Mouse (Mus musculus): ENCODE data around the gene Lsm12.
"Not testable (repeated sequence)": the region's sequence is repeated elsewhere in the genome, so short reads cannot be mapped to it uniquely, and the experiment has no call there.

The Lsm12 gene

DNA sequence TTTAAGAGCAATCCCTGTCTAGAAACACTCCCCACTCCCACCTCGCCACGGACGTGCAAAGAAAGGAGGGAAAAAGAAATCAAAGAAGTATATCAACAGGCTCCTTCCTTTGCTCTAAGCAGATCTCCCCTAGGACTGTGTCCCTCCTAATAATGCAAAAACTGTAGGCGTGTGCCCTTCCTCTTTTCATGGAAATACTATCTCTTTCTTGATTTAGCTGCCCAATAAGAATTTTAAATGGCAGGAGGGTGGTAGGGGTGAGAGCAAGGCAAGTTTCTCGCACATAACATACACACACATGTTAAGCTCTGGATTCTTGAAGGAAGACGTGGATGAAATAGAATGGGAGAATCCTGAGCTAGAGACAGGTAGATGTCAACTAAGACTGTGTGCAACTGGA, 3.9 kb upstream of the Lsm12 start:
- in situ Hi-C loops (cut with MboI, MseI), result no loop called here

GRCm38 (mm10) chr11:102186235-102186634, 1.1 kb upstream of the Lsm12 start:
- in situ Hi-C loops (cut with MboI, MseI), result no loop called here

DNA sequence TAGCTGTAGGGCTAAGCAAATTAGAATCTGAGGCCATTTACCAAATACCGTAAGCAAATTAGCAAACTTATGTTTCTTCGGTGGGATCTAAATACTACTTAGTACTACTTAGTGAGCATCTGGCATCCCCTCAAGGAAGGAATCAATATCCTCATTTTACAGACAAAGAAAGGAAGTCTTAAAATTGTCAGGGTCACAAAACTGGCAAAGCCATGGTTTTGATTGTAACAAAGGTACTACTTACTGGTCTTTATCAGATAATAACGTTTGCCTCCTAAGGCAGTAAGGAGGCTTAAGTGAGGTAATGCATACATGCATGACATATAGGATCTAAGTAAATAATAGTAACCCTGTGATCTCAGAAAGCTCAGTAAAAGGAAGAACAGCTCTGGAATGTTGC, 581 bp upstream of the Lsm12 start:
- in situ Hi-C loops (cut with MboI, MseI), result no loop called here

DNA sequence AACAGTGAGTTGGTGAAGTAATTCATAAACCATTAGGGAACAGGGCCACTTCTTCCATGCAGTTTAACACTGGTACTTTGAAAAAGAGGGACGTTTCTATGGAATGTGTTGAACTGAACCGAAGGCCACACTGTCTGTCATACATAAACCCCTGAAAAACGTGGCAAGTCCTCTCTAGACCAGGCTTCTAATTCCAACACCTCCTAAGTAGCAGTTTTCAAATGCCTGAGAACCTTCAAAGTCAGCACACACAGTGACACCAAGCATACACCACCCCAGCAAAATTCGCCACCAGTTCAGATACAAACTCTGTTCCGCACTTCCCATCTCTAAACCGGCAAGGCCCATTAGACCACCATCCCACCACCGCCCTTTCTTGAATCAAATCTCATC, 847 bp downstream of the Lsm12 start:
- in situ Hi-C loops (cut with MboI, MseI), result no loop called here

DNA sequence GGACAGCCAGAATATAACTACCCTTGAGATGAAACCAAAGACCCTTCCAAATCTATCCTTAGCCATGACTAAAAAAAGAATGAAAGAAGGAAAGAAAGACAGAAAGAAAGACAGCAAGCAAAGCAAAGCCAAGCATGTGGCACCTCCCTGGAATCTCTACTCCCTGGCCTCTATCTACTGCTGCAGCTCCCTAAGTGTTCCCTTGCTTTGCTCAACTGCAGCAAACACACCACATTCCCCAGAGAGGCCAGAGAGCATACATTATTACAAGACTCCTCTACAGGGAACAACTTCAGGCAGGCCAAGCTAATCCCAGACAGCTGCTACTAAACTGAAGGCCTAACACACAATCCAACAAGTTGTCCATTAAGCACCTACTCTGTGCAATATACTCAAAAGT, 5.3 kb downstream of the Lsm12 start:
- in situ Hi-C loops (cut with MboI, MseI), result no loop called here

GRCm38 (mm10) chr11:102168689-102169088, 16.4 kb downstream of the Lsm12 start:
- in situ Hi-C loops (cut with MboI, MseI), result no loop called here

DNA sequence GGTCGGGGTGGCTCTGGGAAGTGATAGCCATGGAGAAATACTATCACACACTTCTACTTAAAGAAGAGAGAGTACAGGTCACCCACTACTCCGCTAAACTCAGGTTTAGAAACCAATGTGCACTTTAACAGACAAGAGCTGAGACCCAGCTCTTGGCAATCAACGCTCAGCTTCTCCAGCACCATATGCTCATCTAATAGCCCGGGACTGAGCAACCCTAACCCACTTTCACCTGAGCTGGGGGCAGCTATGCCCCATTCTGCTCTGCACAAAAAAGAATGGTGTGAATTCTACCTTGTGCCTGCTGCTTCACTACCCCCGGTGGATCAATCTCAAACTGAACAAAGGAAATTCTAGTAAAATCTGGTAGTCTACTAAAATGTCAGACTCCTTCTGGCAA, 17.6 kb downstream of the Lsm12 start:
- in situ Hi-C loops (cut with MboI, MseI), result no loop called here

DNA sequence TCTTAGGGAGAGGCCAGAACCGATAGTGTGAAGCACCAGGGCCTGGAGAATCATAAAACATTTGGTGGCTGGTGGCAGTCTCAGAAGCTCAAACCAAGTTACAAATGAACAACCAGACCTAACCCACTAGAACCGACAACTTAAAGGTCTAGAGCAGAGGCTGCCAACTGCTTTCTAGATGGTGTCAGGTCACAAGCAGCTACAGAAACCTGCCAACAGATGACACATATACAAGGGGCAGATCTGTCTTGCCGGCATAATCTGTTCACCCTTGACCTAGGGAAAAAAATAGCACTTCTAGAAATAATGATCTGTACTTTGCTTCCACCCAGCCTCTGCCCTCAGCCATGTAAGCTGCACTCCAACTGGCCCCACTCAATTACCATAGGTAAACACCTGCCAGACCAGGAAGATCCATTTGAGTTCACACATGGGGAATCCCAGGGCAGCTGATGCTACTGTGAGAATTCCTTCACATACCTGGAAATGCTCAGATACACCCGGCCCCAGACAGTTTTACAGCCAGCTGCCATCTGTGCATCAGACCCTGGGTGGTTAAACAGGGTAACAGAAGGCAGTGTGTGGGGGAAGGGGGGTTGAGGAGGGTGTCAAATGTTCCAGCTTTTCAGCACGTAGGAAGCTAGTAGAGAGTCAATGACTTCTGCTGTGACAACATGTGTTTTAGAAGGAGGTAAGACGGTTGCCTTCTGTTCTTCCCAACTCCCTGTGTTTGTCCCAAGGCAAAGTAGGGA, 18.9 kb downstream of the Lsm12 start:
- in situ Hi-C loops (cut with MboI, MseI), result no loop called here

DNA sequence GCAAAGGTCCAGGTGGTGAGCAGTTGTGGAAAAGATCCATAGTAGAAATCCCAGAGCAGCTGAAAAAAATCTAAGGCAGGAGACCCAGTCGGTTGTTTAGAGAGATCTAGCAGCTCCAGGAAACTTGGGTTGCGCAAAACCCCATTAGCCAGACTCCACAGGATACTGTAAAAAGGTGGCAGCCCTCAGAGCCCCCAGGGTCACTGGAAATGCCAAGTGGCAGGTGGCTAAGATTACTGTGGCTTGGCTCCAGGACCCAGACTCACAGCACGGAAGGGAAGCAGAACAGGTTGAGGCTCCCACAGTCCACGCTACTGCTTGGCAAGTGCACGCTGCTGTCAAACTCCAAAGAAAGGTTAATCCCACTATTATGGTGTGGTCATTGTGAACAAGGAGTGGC, 25.3 kb downstream of the Lsm12 start:
- in situ Hi-C loops (cut with MboI, MseI), result no loop called here

DNA sequence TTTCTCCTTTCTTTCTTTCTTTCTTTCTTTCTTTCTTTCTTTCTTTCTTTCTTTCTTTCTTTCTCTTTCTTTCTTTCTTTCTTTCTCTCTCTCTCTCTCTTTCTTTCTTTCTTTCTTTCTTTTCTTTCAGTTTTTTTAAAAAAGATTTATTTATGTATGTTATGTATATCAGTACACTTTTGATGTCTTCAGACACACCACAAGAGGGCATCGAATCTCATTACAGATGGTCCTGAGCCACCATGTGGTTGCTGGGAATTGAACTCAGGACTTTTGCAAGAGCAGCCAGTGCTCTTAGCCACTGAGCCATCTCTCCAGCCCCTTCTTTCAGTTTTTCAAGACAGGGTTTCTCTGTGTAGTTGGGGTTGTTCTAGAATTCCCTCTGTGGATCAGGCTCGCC, 27.1 kb downstream of the Lsm12 start:
- in situ Hi-C loops (cut with MboI, MseI), result not testable (repeated sequence)

DNA sequence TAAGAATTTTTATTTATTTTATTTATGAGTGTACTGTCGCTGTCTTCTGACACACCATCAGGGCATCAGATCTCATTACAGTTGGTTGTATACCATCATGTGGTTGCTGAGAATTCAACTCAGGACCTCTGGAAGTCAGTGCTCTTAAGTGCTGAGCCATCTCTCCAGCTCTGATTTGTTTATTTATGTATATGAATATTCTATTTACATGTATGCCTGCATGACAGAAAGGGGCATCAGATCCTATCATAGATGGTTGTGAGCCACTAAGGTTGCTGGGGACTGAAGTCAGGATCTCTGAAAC, 28.4 kb downstream of the Lsm12 start:
- in situ Hi-C loops (cut with MboI, MseI), result no loop called here

DNA sequence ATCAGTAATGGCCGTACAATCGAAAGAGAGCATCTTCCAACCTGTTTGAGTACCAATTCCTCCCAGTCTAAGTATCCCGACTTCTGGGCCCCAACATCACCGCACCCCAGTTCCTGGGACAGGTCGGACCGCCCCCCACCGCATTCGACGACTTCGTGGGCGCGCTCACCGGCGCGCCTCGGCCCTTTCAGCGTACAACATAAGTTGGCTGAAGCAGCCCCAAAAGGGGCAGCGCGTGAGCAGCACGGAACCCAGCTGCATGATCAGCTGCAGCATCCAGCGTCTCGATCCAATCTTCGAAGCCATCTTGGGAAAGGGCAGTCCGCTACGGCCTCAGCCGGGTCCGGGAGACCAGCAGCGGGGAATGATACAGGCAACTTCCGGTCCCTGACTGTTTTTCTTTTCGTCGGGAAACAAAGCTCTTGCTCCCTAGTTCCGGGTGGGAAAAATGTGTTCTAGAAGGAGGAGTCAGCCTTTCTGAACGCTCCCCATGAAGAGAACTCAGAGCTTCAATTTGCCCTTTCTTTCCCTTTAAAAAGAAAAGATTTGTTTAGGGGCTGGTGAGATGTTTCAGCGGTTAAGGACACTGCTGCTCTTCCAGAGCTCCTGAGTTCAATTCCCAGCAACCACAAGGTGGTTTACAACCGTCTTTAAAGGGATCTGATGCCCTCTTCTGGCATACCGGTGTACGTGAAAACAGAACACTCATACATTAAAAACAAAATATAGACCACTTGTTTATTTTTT, 28.9 kb downstream of the Lsm12 start, which contains the start of gene Tmem101:
TSS of gene Tmem101 (minus strand) at position 366 of the 747 bp plus-strand sequence.
- in situ Hi-C loops (cut with MboI, MseI), result no loop called here

GRCm38 (mm10) chr11:102147213-102147989, 37.7 kb downstream of the Lsm12 start:
- in situ Hi-C loops (cut with MboI, MseI), result no loop called here

DNA sequence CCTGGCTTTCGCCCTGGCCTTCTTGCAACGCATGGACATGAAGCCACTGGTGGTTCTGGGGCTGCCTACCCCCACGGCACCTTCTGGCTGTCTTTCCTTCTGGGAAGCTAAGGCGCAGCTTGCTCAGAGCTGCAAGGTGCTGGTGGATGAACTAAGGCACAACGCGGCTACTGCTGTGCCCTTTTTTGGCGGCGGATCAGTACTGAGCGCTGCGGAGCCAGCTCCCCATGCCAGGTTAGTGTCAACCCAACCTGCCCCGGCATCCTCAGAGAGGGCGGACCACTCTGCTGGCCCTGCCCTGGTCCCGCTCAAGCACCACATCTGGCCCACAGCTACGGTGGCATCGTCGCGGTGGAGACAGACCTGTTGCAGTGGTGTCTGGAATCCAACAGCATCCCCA, 38.6 kb downstream of the Lsm12 start:
- in situ Hi-C loops (cut with MboI, MseI), result no loop called here

DNA sequence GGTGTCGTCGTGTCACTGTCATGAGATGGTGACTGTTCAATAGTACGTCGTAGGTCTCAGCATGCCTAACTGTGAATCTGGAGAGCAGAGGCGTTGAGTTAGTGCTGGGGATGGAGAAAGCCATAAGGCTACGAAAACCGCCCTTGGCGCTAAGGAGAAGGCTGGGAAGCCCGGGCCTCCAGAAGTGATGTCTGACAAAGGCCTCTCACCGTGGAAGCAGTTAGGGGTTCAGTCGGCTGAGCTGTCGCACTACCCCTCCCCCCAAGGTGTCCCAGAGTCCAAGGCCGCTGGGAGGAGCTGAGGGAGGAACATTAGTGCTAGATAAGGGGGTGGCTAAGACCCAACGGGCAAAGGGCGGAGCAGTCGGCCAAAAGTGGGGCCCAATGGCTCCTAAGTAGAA, 39.1 kb downstream of the Lsm12 start:
- in situ Hi-C loops (cut with MboI, MseI), result no loop called here

GRCm38 (mm10) chr11:102145471-102146001, 39.6 kb downstream of the Lsm12 start, which contains the start of gene Nags:
Nags (plus strand) TSS chr11:102145513.
- in situ Hi-C loops (cut with MboI, MseI), result no loop called here

DNA sequence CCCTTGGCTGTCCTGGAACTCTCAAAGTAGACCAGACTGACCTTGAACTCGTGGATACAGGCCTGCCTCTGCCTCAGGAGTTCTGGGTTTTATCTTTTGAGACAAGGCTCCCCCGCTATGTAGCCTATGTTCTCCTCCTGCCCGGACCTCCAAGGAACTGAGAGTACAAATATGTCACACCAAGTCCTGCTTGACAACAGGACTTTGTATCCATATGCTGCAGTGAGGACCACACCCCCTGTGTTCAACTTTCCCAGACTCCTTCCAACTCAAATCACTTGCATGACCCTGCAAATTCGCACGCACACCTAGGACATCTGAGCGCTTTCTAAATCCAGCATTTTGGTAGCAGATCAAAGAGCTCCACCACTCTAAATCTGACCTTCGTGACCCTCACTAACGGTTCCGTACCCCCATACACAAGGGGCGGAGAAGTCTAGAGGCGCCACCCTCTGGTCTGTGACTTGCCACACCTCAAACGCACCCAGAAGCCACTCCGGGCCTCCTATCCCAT, 40.1 kb downstream of the Lsm12 start:
- in situ Hi-C loops (cut with MboI, MseI), result no loop called here

GRCm38 (mm10) chr11:102142355-102142754, 42.7 kb downstream of the Lsm12 start:
- in situ Hi-C loops (cut with MboI, MseI), result no loop called here

DNA sequence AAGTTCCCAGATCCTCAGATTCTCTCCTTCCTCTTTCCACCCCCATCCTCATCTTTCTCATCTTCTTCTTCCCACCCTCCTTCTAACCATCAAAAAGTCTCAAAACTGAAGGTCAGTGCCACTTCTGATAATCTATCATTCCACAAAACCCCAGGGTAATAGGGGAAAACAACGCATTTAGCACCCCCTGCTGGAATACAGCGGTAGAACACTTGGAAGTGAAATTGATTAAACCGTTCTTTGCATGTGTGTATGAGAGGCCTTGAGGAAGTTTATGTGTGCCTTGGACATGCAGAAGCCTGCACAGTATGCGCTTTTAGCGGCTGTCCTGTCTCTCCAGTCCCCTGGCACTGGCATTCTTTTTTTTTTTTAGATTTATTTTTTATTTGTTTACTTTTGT, 44.6 kb downstream of the Lsm12 start:
- in situ Hi-C loops (cut with MboI, MseI), result no loop called here

DNA sequence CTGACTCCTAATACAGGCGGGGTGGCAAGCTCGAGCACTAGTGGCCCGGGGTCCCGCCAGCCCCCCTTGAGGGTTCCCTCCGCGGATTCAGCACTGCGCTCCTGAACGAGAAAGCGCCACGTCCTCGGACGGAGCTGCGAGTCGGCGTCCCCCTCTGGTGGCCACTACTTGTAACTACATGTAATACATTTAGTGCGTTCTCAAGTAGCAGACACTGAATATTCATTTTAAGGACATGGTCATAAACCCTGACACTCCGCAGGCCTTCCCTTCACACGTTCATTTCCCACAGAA, 46.7 kb downstream of the Lsm12 start:
- in situ Hi-C loops (cut with MboI, MseI), result loop anchor here (5.0 kb wide), 1 partner anchor 76 kb away; no protein-coding TSS in a partner anchor

DNA sequence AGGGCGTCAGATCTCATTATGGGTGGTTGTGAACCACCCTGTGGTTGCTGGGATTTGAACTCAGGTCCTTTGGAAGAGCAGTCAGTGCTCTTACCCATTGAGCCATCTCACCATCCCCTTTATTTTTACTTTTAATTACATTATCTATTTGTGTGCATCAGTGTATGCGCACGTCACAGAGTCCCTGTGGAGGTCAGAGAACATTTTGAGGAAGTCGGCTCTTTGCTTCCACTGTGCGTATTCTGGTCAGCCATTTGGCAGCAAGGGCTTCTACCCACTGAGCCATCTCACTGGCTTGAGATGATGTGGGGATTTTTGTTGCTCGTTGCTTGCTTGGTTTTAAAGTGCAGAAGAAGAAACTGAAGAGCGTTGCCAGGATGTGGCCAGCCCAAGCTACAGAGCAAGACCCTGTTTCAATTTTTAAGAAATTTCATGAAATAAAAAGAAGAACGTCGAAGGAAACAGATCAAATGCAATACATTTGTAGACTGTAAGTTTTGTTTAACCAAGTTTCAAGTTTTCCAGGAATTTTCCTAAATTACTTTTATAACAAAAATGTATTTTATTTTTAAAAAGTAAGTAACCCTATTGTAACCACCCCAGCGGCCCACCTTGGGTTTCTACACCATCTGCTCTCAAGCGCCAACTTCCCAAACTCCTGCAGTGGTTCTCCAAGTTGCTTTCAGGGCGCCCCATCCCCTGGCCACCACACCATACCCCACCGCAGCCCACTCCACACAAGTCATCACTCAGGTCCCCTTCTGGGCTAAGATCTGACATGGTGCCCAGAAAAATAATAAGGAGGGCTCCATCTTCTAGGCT, 47.3 kb downstream of the Lsm12 start:
- in situ Hi-C loops (cut with MboI, MseI), result loop anchor here (5.0 kb wide), 1 partner anchor 76 kb away; no protein-coding TSS in a partner anchor

All from T-helper 2 cell (primary cell).